Mouse (Mus musculus) intestine, embryonic 15.5 days (tissue): ENCODE measurements at regions not wholly inside any gene's neighbourhood (a gene's known extent, or its start where the extent isn't known, plus 50 kb on each side); places are given as distances from the start of the nearest gene placed in this dataset.
A peak's percentile ranks its signal among the peaks of the same experiment; 100 is the strongest.

Experiments
- ATAC-seq: fragments of 200-750 bp; cut with Nextera tagmentation; 2 replicates; pipeline ENCODE4 v1.8.0; 2017; ENCODE audit warnings: moderate TSS enrichment, moderate library complexity
- H3K27ac ChIP-seq: fragments of 300-500 bp; sonication (generic); 2 replicates; pipeline ENCODE4 v1.5.1; 2015; ENCODE audit warnings: mild to moderate bottlenecking, inconsistent platforms
- H3K27me3 ChIP-seq: fragments of 300-500 bp; sonication (generic); replicated peaks from 2 replicates; pipeline ENCODE4 v1.6.1; 2015; ENCODE audit warnings: inconsistent platforms
- H3K36me3 ChIP-seq: fragments of 300-500 bp; sonication (generic); 2 replicates; pipeline ENCODE4 v1.6.1; 2015; ENCODE audit warnings: inconsistent platforms
- H3K4me1 ChIP-seq: fragments of 300-500 bp; sonication (generic); replicated peaks from 2 replicates; pipeline ENCODE4 v1.6.1; 2015; ENCODE audit warnings: inconsistent platforms
- H3K4me2 ChIP-seq: fragments of 300-500 bp; sonication (generic); replicated peaks from 2 replicates; pipeline ENCODE4 v1.6.1; 2015; ENCODE audit warnings: mild to moderate bottlenecking, inconsistent platforms
- H3K4me3 ChIP-seq: fragments of 300-500 bp; sonication (generic); replicated peaks from 2 replicates; pipeline ENCODE4 v1.5.1; 2015; ENCODE audit warnings: inconsistent platforms
- H3K9ac ChIP-seq: fragments of 300-500 bp; sonication (generic); 2 replicates; pipeline ENCODE4 v1.6.1; 2015; ENCODE audit warnings: inconsistent platforms
- H3K9me3 ChIP-seq: fragments of 300-500 bp; sonication (generic); 2 replicates; pipeline ENCODE4 v1.6.1; 2016; ENCODE audit warnings: inconsistent platforms
- WGBS: fragments of 180-500 bp; shearing (Covaris S2); methylation state at CpG from one replicate; pipeline ENCODE4 v1.1.7; 2015; 5-methylcytosine and 5-hydroxymethylcytosine counted together

DNA sequence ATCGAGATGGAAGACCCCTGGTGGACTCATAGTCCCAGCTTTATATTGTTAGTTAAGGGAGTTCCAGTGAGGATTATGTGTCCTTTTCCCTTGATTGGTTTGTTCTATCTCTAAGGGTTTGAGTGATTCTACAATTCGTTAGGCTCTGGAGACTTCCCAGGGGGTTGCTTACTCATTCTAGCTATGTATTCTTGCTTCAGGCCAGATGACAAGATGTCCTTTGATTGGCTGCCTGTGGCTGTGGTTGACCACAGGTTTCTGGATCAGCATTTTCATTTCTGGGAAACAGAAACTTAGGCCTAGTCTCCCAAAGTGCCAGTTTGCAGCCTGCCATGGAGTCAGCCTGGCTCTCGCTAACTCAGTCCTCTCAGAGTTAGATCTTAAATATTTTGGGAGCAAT, 119.3 kb upstream of the H2al1n start:
- 91% methylated on average over 3 of the region's 3 CpGs for WGBS
- no peak overlapping the region for H3K4me2 ChIP-seq
- H3K27me3 ChIP-seq = no peaks in the 10 kb centered on the region
- no peak overlapping the region for H3K9ac ChIP-seq
- ATAC-seq = no peak
- H3K9me3 ChIP-seq = no peaks in the 10 kb centered on the region
- no peak overlapping the region for H3K4me3 ChIP-seq
- H3K27ac ChIP-seq = no peak overlapping the region
- no peaks in the 10 kb centered on the region for H3K4me1 ChIP-seq
- H3K36me3 ChIP-seq = no peaks in the 10 kb centered on the region

DNA sequence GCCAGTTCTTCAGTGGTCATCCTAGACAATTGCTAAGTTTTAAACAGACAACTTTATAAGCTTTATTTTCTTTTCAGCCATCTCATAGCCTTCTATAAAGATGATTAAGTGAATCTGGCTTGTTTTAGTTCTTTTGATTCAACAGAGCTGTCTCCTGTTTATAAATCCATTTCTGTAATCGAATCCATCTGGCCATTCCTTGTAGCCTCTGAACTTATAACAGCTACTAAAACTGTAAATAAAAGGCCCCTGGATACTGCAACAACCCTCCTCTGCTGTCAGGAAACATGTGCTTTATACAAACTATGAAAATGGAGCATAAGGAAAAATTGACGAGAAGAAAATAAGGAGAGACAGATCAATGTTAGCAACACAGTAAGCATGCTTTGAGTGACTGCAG, 77.4 kb upstream of the H2al1n start:
- no peak overlapping the region for H3K4me2 ChIP-seq
- peak; percentile 49; the same call in 1 of the 2 replicates for ATAC-seq
- no peaks in the 10 kb centered on the region for H3K9me3 ChIP-seq
- no peak overlapping the region for H3K27ac ChIP-seq
- H3K36me3 ChIP-seq = no peaks in the 10 kb centered on the region
- no peaks in the 10 kb centered on the region for H3K4me1 ChIP-seq
- no peaks in the 10 kb centered on the region for H3K27me3 ChIP-seq
- no peak overlapping the region for H3K9ac ChIP-seq
- H3K4me3 ChIP-seq = no peak overlapping the region
- 41% methylated on average over 2 of the region's 2 CpGs for WGBS

DNA sequence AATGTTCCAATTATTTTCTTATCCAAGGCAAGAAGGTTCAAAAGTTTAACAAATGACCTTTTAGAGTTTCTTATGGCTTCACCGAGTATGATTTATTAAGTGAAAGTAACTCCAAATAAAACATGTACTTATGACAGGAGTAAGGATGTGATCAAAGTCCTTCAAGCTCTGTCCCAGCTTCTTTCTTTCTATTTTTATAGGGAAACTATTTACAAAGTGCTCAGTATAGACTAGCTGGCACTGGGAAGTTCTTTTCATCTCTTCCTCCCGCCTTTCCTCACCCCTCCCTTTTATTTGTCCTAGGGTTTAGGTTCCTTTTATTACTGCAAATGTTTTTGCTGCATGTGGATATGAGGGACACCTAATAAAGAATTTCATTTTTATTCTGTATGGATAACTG, 76.3 kb upstream of the H2al1n start:
- WGBS = 76% methylated on average over 2 of the region's 2 CpGs
- Histone ChIP-seq H3K4me2 (no peak overlapping the region), H3K27ac (no peak overlapping the region), H3K9me3 (no peaks in the 10 kb centered on the region), H3K4me1 (no peaks in the 10 kb centered on the region), H3K36me3 (no peaks in the 10 kb centered on the region), H3K4me3 (no peak overlapping the region), H3K9ac (no peak overlapping the region), H3K27me3 (no peaks in the 10 kb centered on the region)
- no peak for ATAC-seq

DNA sequence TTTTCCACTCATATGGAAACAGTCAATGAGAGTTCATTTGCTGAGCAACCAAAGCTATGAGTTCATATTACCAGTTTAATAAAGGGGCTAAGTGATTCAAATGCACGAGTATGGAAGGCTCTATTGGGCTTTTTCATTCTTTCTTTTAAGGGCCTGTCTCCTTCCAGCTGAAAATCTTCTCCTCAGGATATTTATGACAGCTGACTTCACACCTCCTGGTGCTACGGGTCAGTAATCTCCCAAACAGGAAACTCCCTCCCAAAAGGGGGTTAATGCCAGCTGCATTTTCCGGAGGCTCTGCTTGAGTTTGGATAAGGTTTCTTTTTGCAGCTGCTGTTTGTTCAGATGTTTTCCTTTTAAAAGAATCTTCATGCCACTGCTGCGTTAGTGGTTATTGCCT, 72.5 kb upstream of the H2al1n start:
- no peak overlapping the region for H3K27ac ChIP-seq
- 43% methylated on average over 4 of the region's 4 CpGs for WGBS
- H3K4me3 ChIP-seq = no peak overlapping the region
- no peak for ATAC-seq
- H3K36me3 ChIP-seq = no peaks in the 10 kb centered on the region
- no peaks in the 10 kb centered on the region for H3K4me1 ChIP-seq
- no peaks in the 10 kb centered on the region for H3K9me3 ChIP-seq
- no peak overlapping the region for H3K9ac ChIP-seq
- no peaks in the 10 kb centered on the region for H3K27me3 ChIP-seq
- no peak overlapping the region for H3K4me2 ChIP-seq
